Mouse (Mus musculus): ENCODE results near the gene Zfhx3.

DNA sequence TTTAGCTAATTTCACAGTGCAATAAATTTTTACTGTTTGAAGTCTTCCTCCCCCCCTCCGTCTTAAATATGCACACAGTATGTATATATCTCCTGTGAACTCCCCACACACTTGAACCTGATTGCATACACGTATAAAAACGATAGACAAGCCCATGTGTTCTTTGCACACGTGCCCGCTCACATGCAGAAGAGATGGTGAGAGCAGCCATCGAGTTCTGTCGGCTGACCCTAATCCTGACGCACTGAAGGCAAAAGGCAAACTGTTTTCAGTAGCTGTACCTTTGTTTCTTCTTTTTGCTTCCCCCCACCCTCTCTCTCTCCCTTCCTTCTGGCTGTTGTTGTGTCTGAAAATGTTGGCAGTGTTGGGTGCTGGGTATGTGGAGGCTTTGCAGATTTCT, 18.4 kb downstream of the Zfhx3 start:
- TF ChIP-seq POLR2A (IDR thresholded peaks at IDR 0.05; ENCODE audit: control insufficient read depth in 1 of 2, insufficient read depth in 1 of 2, low read depth in 1 of 2, low read length in 2 of 2, poor library complexity in 1 of 2), result no peak
- TF ChIP-seq CTCF (IDR thresholded peaks at IDR 0.05 in 2 of 3, conservative IDR thresholded peaks at IDR 0.05 in 1 of 3; ENCODE audit: control insufficient read depth in 1 of 3, insufficient read depth in 1 of 3, low read depth in 2 of 3, low read length in 3 of 3, poor library complexity in 1 of 3, severe bottlenecking in 1 of 3), result no peak

Measured in MEL (cell line).